Mouse (Mus musculus) heart, embryonic 14.5 days (tissue): ENCODE data around the gene Os9. TPM values are rescaled to one million over a fixed set of nuclear protein-coding genes. Genes with fewer than 3 reads are reported as not detected.
A peak's percentile ranks its signal among the peaks of the same experiment; 100 is the strongest.
"Not testable (repeated sequence)": the region's sequence is repeated elsewhere in the genome, so short reads cannot be mapped to it uniquely, and the experiment has no call there.

Experiments
- ATAC-seq: fragments of 200-750 bp; cut with Nextera tagmentation; 2 replicates; pipeline ENCODE4 v1.8.0; 2017; ENCODE audit warnings: low read depth, moderate TSS enrichment; ENCODE audit not compliant: insufficient number of reproducible peaks, insufficient read depth, low FRiP score
- H3K27ac ChIP-seq, 2 experiments: fragments of 200-500 bp in 1 of 2; fragments of 300-500 bp in 1 of 2; sonication (generic) in 1 of 2; replicated peaks in 1 of 2; 2 replicates each; pipeline ENCODE4 v1.5.1; 2012 to 2014; ENCODE audit warnings: low read depth in 2 of 2, low read length in 2 of 2, control low read depth in 1 of 2, mild to moderate bottlenecking in 1 of 2, mixed read lengths in 1 of 2; ENCODE audit not compliant: control insufficient read depth in 1 of 2, insufficient read depth in 1 of 2
- H3K27me3 ChIP-seq: fragments of 300-500 bp; sonication (generic); 2 replicates; pipeline ENCODE4 v1.6.1; 2014; ENCODE audit warnings: mild to moderate bottlenecking, low read length, control low read depth; ENCODE audit not compliant: control insufficient read depth, insufficient read depth
- H3K36me3 ChIP-seq: fragments of 300-500 bp; sonication (generic); 2 replicates; pipeline ENCODE4 v1.6.1; 2014; ENCODE audit warnings: mild to moderate bottlenecking, control low read depth, low read length, mixed read lengths; ENCODE audit not compliant: control insufficient read depth, insufficient read depth
- H3K4me1 ChIP-seq, 2 experiments: fragments of 200-500 bp in 1 of 2; fragments of 300-500 bp in 1 of 2; sonication (generic) in 1 of 2; 2 replicates each; pipeline ENCODE4 v1.6.1; 2012 to 2014; ENCODE audit warnings: low read length in 2 of 2, control low read depth in 1 of 2, mixed read lengths in 1 of 2; ENCODE audit not compliant: control insufficient read depth in 2 of 2, insufficient read depth in 2 of 2
- H3K4me2 ChIP-seq: fragments of 300-500 bp; sonication (generic); 2 replicates; pipeline ENCODE4 v1.6.1; 2014; ENCODE audit warnings: mild to moderate bottlenecking, low read length
- H3K4me3 ChIP-seq, 2 experiments: fragments of 200-500 bp in 1 of 2; fragments of 300-500 bp in 1 of 2; sonication (generic) in 1 of 2; 2 replicates each; pipeline ENCODE4 v1.5.1; 2012 to 2014; ENCODE audit warnings: low read length in 2 of 2, mild to moderate bottlenecking in 2 of 2, control low read depth in 1 of 2, low read depth in 1 of 2, moderate library complexity in 1 of 2; ENCODE audit not compliant: control insufficient read depth in 1 of 2, insufficient read depth in 1 of 2
- H3K9ac ChIP-seq: fragments of 300-500 bp; sonication (generic); 2 replicates; pipeline ENCODE4 v1.6.1; 2014; ENCODE audit warnings: mild to moderate bottlenecking, low read length
- H3K9me3 ChIP-seq: fragments of 300-500 bp; sonication (generic); 2 replicates; pipeline ENCODE4 v1.6.1; 2016; ENCODE audit warnings: low read length, control low read depth; ENCODE audit not compliant: control insufficient read depth
- WGBS: fragments of 180-500 bp; shearing (Covaris S2); extraction: QIAGEN DNeasy Blood & Tissue Kit; methylation state at CpG from one replicate; pipeline ENCODE4 v1.1.7; 2014; 5-methylcytosine and 5-hydroxymethylcytosine counted together
- polyA plus RNA-seq: library from polyadenylated mRNA; unstranded; fragments of >200 nt; fragmentation: Nextera tagmentation; extraction: Ambion mirVana; gene quantifications from 2 replicates; pipeline ENCODE4 v1.2.1, GENCODE M21; 2014

Os9 gene
- polyA plus RNA-seq, 1 experiment from 2014 or later = 28.3 TPM

DNA sequence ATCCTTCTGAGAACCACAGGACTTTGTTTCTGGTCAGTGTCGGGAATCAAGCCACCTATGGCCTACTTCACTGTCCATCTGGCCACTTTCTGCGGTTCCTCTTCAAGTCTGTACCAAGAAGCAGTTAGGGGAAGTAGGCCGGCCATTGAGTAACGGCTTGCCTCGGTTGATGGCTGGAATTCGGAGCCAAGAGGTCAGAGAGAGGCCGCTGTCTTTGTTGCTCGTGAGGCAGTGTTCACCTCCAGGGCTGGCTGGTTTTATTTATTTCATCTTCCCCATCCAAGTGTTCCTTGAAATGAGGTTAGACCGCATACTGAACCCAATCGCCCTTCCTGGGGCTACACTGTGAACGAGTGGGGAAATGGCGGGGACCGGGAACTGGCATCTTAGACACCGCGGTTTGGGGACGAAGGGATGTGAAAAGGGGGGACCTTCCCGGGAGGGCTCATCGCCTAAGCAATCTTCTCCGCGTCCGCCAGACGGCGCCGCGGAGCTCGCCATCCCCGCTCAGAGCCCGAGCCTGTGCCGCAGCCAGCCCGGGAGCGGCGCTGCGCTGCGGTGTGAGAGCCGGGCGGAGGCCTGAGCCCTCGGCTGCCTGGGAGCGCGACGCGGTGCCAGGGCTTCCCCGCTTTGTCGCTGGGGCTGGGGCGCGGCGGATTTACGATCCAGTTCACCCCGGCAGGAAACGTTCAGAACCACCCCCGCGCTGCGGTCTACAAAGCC, 43.9 kb upstream of the Os9 start, which contains the start of gene B4galnt1:
Gene B4galnt1, plus strand, starts transcription at position 595 of the 723 bp plus-strand sequence.
- Histone ChIP-seq H3K9ac (peak within 1 kb of the TSS; percentile 72), H3K4me2 (peak within 1 kb of the TSS; percentile 99), H3K9me3 (no peaks in the 10 kb centered on the region), H3K36me3 (no peaks in the 10 kb centered on the region), H3K27ac (no peak within 1 kb of the TSS), H3K4me3 (peak within 1 kb of the TSS; percentile 57), H3K4me1 (peaks cover 15 to 25% of the 10 kb centered on the region in 2 experiments; a peak in 3 of 4 replicates), H3K27me3 (peaks cover 66% of the 10 kb centered on the region)
- ATAC-seq = peak; percentile 79
- WGBS = 4% methylated on average over 44 of the region's 52 CpGs

DNA sequence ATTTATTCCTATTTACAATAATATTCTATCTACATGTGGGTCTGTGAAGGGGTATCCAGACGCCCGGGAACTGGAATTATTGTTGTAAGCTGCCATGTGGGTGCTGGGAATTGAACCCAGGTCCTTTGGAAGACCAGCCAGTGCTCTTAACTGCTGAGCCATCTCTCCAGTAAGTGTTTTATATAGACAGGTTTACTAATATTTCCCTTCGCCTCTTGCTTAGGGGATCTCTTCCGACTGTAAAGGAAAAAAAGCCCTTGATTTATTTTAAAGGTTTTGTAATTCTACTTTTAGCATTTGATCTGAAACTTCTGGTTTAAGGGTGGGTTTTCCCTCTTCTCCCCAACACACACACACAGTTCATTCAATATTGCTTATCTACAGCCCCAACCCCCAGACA, 43.3 kb upstream of the Os9 start:
- no peak overlapping the region for H3K9ac ChIP-seq

GRCm38 (mm10) chr10:127162771-127163261, 41.9 kb upstream of the Os9 start:
- not testable (repeated sequence) for H3K4me3 ChIP-seq, ATAC-seq, H3K36me3 ChIP-seq, H3K4me2 ChIP-seq, H3K27ac ChIP-seq, H3K9me3 ChIP-seq, H3K9ac ChIP-seq
- peaks cover 47% of the 10 kb centered on the region for H3K27me3 ChIP-seq
- H3K4me1 ChIP-seq = peaks cover 13 to 24% of the 10 kb centered on the region in 2 experiments; a peak in 3 of 4 replicates
- 38% methylated on average over 7 of the region's 7 CpGs for WGBS

More for the DNA sequence above, 43.3 kb upstream of the Os9 start:
- WGBS = 93% methylated on average over 4 of the region's 4 CpGs
- Histone ChIP-seq H3K9me3 (no peaks in the 10 kb centered on the region), H3K27me3 (peaks cover 60% of the 10 kb centered on the region), H3K36me3 (no peaks in the 10 kb centered on the region), H3K4me2 (no peak overlapping the region), H3K4me1 (peaks cover 15 to 25% of the 10 kb centered on the region in 2 experiments; a peak in 3 of 4 replicates), H3K4me3 (no peak overlapping the region), H3K27ac (no peak overlapping the region)
- no peak for ATAC-seq

GRCm38 (mm10) chr10:127160728-127161127, 39.8 kb upstream of the Os9 start:
- 59% methylated on average over 3 of the region's 3 CpGs for WGBS
- Histone ChIP-seq H3K4me3 (no peak overlapping the region), H3K9ac (no peak overlapping the region), H3K9me3 (no peaks in the 10 kb centered on the region), H3K27me3 (peaks cover 27% of the 10 kb centered on the region), H3K36me3 (no peaks in the 10 kb centered on the region), H3K4me2 (no peak overlapping the region), H3K4me1 (peaks cover 9 to 11% of the 10 kb centered on the region in 2 experiments; a peak in 3 of 4 replicates), H3K27ac (no peak overlapping the region)
- no peak for ATAC-seq

DNA sequence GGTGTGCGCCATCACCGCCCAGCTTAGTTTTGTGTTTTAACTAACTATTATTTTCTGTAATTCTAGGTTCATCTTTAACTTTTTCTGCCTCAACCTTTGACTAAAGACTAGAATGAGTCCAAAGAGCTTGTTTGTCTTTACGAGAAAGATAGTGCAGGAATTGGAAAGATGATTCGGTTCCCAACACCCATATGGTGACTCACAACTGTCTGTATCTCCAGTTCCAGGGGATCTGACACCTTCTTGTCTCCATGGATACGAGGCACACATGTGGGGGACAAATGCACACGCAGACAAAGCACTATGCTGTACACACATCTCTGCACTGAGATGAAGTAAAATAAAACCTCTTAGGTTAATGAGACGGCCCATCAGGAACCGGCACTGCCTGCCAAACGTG, 39.1 kb upstream of the Os9 start:
- Histone ChIP-seq H3K4me2 (no peak overlapping the region), H3K36me3 (no peaks in the 10 kb centered on the region), H3K27me3 (peaks cover 20% of the 10 kb centered on the region), H3K9ac (no peak overlapping the region), H3K9me3 (no peaks in the 10 kb centered on the region), H3K4me1 (peaks cover 4 to 5% of the 10 kb centered on the region in 2 experiments; a peak in 2 of 4 replicates), H3K27ac (no peak overlapping the region), H3K4me3 (no peak overlapping the region)
- WGBS = 75% methylated on average over 9 of the region's 9 CpGs
- ATAC-seq = no peak

- no peak for ATAC-seq
- H3K9ac ChIP-seq = no peak overlapping the region
- no peak overlapping the region for H3K27ac ChIP-seq
- H3K9me3 ChIP-seq = no peaks in the 10 kb centered on the region
- H3K4me2 ChIP-seq = no peak overlapping the region
- peaks cover 4% of the 10 kb centered on the region; the same call in 1 of the 2 replicates for H3K27me3 ChIP-seq
- WGBS = 74% methylated on average over 3 of the region's 3 CpGs
- no peaks in the 10 kb centered on the region for H3K4me1 ChIP-seq
- no peaks in the 10 kb centered on the region for H3K36me3 ChIP-seq
- no peak overlapping the region for H3K4me3 ChIP-seq
Observed at GRCm38 (mm10) chr10:127158471-127158870, 37.5 kb upstream of the Os9 start.

GRCm38 (mm10) chr10:127156511-127156910, 35.6 kb upstream of the Os9 start:
- Histone ChIP-seq H3K4me3 (no peak overlapping the region), H3K27me3 (no peaks in the 10 kb centered on the region), H3K9me3 (no peaks in the 10 kb centered on the region), H3K4me2 (no peak overlapping the region), H3K36me3 (no peaks in the 10 kb centered on the region), H3K9ac (no peak overlapping the region), H3K4me1 (no peaks in the 10 kb centered on the region), H3K27ac (no peak overlapping the region)
- ATAC-seq = no peak
- 73% methylated on average over 1 of the region's 1 CpGs for WGBS
